Mouse (Mus musculus): ENCODE results near the gene Bbs4.

- TF ChIP-seq POLR2AphosphoS2 (IDR thresholded peaks at IDR 0.05; ENCODE audit: low read length) (no peak), GABPA (IDR thresholded peaks at IDR 0.05; ENCODE audit: low read depth, low read length) (no peak), GATA1 (IDR thresholded peaks at IDR 0.05; ENCODE audit: low read depth, low read length) (peak; percentile 78), ZC3H11A (IDR thresholded peaks at IDR 0.05; ENCODE audit: low read depth, low read length) (no peak), CTCF (IDR thresholded peaks at IDR 0.05 in 2 of 3, conservative IDR thresholded peaks at IDR 0.05 in 1 of 3; ENCODE audit: control insufficient read depth in 1 of 3, insufficient read depth in 1 of 3, low read depth in 2 of 3, low read length in 3 of 3, poor library complexity in 1 of 3, severe bottlenecking in 1 of 3) (no peak), SMC3 (IDR thresholded peaks at IDR 0.05; ENCODE audit: low read depth, low read length) (no peak), MAZ (IDR thresholded peaks at IDR 0.05; ENCODE audit: low read depth, low read length) (no peak), ELF1 (IDR thresholded peaks at IDR 0.05; ENCODE audit: low read depth, low read length) (no peak), SIN3A (IDR thresholded peaks at IDR 0.05; ENCODE audit: low read length) (peak; percentile 39; the same call in 1 of the 2 replicates)
Observed at GRCm38 (mm10) chr9:59388311-59388710, 35.0 kb upstream of the Bbs4 start.
